Mouse (Mus musculus): ENCODE data around the gene Pten.
A peak's percentile ranks its signal among the peaks of the same experiment; 100 is the strongest.

Pten gene

DNA sequence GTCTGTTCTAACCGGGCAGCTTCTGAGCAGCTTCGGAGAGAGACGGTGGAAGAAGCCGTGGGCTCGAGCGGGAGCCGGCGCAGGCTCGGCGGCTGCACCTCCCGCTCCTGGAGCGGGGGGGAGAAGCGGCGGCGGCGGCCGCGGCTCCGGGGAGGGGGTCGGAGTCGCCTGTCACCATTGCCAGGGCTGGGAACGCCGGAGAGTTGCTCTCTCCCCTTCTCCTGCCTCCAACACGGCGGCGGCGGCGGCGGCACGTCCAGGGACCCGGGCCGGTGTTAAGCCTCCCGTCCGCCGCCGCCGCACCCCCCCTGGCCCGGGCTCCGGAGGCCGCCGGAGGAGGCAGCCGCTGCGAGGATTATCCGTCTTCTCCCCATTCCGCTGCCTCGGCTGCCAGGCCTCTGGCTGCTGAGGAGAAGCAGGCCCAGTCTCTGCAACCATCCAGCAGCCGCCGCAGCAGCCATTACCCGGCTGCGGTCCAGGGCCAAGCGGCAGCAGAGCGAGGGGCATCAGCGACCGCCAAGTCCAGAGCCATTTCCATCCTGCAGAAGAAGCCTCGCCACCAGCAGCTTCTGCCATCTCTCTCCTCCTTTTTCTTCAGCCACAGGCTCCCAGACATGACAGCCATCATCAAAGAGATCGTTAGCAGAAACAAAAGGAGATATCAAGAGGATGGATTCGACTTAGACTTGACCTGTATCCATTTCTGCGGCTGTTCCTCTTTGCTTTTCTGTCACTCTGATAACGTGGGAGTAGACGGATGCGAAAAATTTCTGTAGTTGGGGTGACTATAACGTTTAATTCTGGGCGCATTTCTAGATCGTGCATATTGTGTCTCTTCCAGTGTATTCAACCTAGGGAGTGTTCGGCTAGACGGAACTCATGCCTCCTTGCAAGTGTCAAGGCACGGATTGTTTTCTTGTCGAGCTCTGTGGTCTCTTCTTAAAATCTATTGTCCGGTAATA, 815 bp downstream of the Pten start:
- peaks cover 50% of the 10 kb centered on the region for H3K4me1 ChIP-seq (replicated peaks; ENCODE audit: low read depth, low read length)
- peak overlapping the region; percentile 93 for H3K4me3 ChIP-seq (replicated peaks; ENCODE audit: low read length)
- no peak for TF ChIP-seq CTCF (conservative IDR thresholded peaks at IDR 0.05; ENCODE audit: low read length)
- TF ChIP-seq NANOG (IDR thresholded peaks at IDR 0.05; ENCODE audit: borderline replicate concordance, low read length) = peak; percentile 50; the same call in 1 of the 2 replicates
- no peak for TF ChIP-seq POU5F1 (IDR thresholded peaks at IDR 0.05; ENCODE audit: borderline replicate concordance, low read length)
- H3K9me3 ChIP-seq (ENCODE audit: low read length) = no peaks in the 10 kb centered on the region
- peaks cover 26% of the 10 kb centered on the region for H3K36me3 ChIP-seq (ENCODE audit: insufficient read depth, low read length)
- no peaks in the 10 kb centered on the region for H3K27me3 ChIP-seq (ENCODE audit: insufficient read depth, low read length)

DNA sequence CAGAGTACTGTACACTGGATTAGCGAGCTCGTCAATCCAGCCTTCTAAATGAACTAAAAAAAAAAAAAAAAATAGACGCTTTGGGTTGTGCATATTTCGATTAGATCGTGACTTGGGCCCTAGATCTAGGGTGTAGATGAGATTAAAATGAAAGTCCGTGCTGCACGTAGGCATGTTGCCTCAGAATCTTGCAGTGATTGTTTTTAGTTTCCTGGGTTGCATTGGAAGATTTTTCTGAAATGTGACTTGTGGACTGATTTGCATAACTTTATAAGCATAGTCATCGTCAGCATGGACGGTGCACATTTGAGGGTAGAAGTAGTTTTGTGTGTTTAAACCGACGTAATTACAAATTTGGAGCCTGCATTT, 1.5 kb downstream of the Pten start:
- TF ChIP-seq POU5F1 (IDR thresholded peaks at IDR 0.05; ENCODE audit: borderline replicate concordance, low read length) = no peak
- TF ChIP-seq NANOG (IDR thresholded peaks at IDR 0.05; ENCODE audit: borderline replicate concordance, low read length) = no peak
- TF ChIP-seq CTCF (conservative IDR thresholded peaks at IDR 0.05; ENCODE audit: low read length) = no peak
- no peaks in the 10 kb centered on the region for H3K9me3 ChIP-seq (ENCODE audit: low read length)

DNA sequence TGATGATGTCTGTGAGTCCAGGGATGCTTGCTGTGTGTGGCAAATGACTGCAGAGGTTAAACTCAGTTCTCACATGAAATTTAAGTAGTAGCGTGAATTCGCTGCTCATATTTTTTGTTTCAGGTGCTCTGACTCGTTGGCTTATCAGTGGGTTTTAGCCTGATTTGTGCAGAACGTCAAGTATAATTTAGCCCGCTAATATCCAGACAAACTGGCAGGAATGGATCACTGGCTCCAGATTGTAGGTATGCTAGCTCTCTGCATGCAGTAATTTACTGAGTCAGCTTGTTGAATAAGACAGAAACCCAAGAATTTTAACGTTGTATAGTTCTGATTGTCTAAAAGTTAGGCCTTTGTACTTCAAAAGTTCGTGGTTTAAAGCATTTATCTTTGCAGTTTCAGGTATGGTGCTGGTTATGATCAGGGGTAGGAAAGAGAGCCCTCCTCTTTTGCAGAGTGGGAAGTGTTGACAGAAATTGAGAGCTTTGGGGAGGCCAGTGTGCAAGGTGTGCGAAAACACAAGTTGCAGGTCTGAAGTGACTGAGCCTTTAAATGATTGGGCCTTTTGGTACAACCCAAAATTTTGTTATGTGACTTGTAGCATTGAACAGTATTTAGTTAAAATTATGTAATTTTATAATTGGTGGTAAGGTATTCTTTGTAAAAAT, 2.2 kb downstream of the Pten start:
- Histone ChIP-seq H3K4me3 (replicated peaks; ENCODE audit: low read length) (peak overlapping the region; percentile 93), H3K27me3 (ENCODE audit: insufficient read depth, low read length) (no peaks in the 10 kb centered on the region), H3K9me3 (ENCODE audit: low read length) (no peaks in the 10 kb centered on the region), H3K4me1 (replicated peaks; ENCODE audit: low read depth, low read length) (peaks cover 55% of the 10 kb centered on the region), H3K36me3 (ENCODE audit: insufficient read depth, low read length) (peaks cover 38% of the 10 kb centered on the region)
- no peak for TF ChIP-seq CTCF (conservative IDR thresholded peaks at IDR 0.05; ENCODE audit: low read length)

More for the DNA sequence above, 1.5 kb downstream of the Pten start:
- H3K4me1 ChIP-seq (replicated peaks; ENCODE audit: low read depth, low read length) = peaks cover 53% of the 10 kb centered on the region
- H3K4me3 ChIP-seq (replicated peaks; ENCODE audit: low read length) = peak overlapping the region; percentile 93
- H3K36me3 ChIP-seq (ENCODE audit: insufficient read depth, low read length) = peaks cover 32% of the 10 kb centered on the region
- H3K27me3 ChIP-seq (ENCODE audit: insufficient read depth, low read length) = no peaks in the 10 kb centered on the region

DNA sequence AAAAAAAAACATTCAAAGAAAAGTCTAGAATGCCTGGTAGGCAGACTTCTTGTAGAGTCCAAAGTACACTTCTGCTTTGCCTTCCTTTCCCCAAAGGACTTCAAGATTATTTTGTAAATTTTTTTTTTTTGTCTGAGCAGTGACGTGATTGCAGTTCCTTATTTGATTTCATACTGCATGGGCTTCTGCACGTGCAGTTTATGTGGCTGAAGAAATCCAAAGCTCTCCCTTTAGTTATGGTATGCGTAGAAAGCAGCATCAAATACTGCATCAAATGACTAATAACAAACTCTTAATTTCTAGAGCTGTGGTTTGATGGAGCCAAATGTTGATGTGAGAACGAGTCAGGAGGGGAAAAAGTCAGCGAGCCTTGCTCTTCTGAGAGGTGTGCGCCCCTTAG, 3.2 kb downstream of the Pten start:
- no peaks in the 10 kb centered on the region for H3K27me3 ChIP-seq (ENCODE audit: insufficient read depth, low read length)
- no peaks in the 10 kb centered on the region for H3K9me3 ChIP-seq (ENCODE audit: low read length)
- H3K4me1 ChIP-seq (replicated peaks; ENCODE audit: low read depth, low read length) = peaks cover 55% of the 10 kb centered on the region
- peak overlapping the region; percentile 93 for H3K4me3 ChIP-seq (replicated peaks; ENCODE audit: low read length)
- TF ChIP-seq NANOG (IDR thresholded peaks at IDR 0.05; ENCODE audit: borderline replicate concordance, low read length) (no peak), POU5F1 (IDR thresholded peaks at IDR 0.05; ENCODE audit: borderline replicate concordance, low read length) (no peak), CTCF (conservative IDR thresholded peaks at IDR 0.05; ENCODE audit: low read length) (no peak)
- H3K36me3 ChIP-seq (ENCODE audit: insufficient read depth, low read length) = peaks cover 44% of the 10 kb centered on the region

DNA sequence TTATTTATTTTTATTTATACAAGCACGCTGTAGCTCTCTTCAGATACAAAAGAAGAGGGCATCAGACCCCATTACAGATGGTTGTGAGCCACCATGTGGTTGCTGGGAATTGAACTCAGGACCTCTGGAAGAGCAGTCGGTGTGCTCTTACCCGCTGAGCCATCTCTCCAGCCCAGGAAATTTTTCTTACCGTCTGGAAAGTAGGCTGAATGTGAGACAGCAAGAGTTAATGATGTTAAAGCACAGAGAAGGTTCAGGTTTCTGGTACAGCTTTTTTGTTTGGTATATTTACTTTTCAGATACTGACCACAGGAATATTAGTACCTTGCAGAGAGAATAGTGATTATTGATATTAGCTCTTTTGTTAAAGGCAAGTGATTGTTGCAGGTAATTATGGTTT, 3.9 kb downstream of the Pten start:
- Histone ChIP-seq H3K4me3 (replicated peaks; ENCODE audit: low read length) (peak overlapping the region; percentile 93), H3K9me3 (ENCODE audit: low read length) (no peaks in the 10 kb centered on the region), H3K4me1 (replicated peaks; ENCODE audit: low read depth, low read length) (peaks cover 59% of the 10 kb centered on the region), H3K27me3 (ENCODE audit: insufficient read depth, low read length) (no peaks in the 10 kb centered on the region), H3K36me3 (ENCODE audit: insufficient read depth, low read length) (peaks cover 51% of the 10 kb centered on the region)
- TF ChIP-seq CTCF (conservative IDR thresholded peaks at IDR 0.05; ENCODE audit: low read length) (no peak), POU5F1 (IDR thresholded peaks at IDR 0.05; ENCODE audit: borderline replicate concordance, low read length) (no peak), NANOG (IDR thresholded peaks at IDR 0.05; ENCODE audit: borderline replicate concordance, low read length) (no peak)

DNA sequence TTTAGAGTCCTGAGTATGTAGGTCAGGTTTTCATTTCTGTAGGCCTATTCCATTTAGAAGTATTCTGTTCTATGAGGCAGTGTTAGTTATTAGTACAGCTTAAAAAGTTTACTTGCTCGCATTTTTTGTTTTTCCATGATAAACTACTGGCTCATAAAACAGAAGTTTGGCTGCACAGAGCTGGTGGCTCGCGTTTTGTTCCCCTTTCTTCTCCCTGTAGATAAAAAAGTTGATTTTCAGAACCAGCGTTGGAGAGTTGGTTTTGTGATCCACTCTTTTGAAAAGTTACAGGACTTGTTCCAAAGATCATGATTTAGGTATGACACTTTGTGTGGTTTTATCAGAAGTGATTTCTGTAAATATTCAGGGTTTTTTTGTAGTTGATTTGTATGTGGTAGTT, 5.2 kb downstream of the Pten start:
- no peaks in the 10 kb centered on the region for H3K27me3 ChIP-seq (ENCODE audit: insufficient read depth, low read length)
- no peak overlapping the region for H3K4me3 ChIP-seq (replicated peaks; ENCODE audit: low read length)
- TF ChIP-seq CTCF (conservative IDR thresholded peaks at IDR 0.05; ENCODE audit: low read length) (no peak), POU5F1 (IDR thresholded peaks at IDR 0.05; ENCODE audit: borderline replicate concordance, low read length) (no peak), NANOG (IDR thresholded peaks at IDR 0.05; ENCODE audit: borderline replicate concordance, low read length) (no peak)
- H3K36me3 ChIP-seq (ENCODE audit: insufficient read depth, low read length) = peaks cover 61% of the 10 kb centered on the region
- peaks cover 68% of the 10 kb centered on the region for H3K4me1 ChIP-seq (replicated peaks; ENCODE audit: low read depth, low read length)
- no peaks in the 10 kb centered on the region for H3K9me3 ChIP-seq (ENCODE audit: low read length)

DNA sequence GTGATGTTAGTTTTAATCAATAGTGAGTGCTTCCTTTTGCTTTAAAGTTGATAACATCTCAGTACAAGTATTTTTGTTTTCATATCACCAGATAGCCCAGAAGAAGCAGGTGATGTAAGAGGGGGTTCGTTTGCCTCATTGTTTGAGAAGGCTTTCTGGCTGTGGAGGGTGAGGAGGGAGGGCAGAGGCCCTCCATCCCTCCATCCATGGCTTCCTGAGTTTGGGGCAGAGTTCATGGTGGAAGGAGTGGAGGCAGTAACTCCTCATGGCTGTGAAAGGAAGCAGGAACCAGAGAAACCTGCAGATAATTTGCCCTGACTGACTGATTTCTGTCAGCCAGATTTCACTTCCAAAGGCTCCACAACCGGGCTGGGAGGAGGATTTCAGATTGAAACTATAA, 21.1 kb downstream of the Pten start:
- Histone ChIP-seq H3K9me3 (ENCODE audit: low read length) (no peaks in the 10 kb centered on the region), H3K27me3 (ENCODE audit: insufficient read depth, low read length) (no peaks in the 10 kb centered on the region), H3K4me1 (replicated peaks; ENCODE audit: low read depth, low read length) (peaks cover 64% of the 10 kb centered on the region), H3K4me3 (replicated peaks; ENCODE audit: low read length) (no peak overlapping the region), H3K36me3 (ENCODE audit: insufficient read depth, low read length) (peaks cover 43% of the 10 kb centered on the region)
- TF ChIP-seq POU5F1 (IDR thresholded peaks at IDR 0.05; ENCODE audit: borderline replicate concordance, low read length) (no peak), NANOG (IDR thresholded peaks at IDR 0.05; ENCODE audit: borderline replicate concordance, low read length) (no peak), CTCF (conservative IDR thresholded peaks at IDR 0.05; ENCODE audit: low read length) (no peak)

DNA sequence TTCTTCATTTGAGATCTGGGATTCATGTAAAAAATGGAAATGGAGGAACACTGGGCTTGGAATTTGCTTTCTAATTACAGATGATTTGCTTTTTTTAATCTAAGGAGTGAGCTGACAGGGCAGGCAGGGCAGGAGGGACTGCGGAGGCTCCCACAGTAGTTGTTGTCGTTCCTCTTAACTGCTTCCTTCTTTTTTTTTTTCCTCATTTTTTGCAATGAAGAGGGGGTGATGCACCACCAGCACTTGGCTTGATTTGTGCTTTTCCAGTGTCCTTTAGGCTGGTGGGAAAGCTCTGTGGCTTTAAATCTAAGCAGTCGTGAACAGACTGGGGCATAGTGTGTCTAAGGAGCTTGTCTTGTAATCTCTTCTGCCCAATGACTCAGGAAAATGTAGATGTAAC, 21.8 kb downstream of the Pten start:
- Histone ChIP-seq H3K36me3 (ENCODE audit: insufficient read depth, low read length) (peaks cover 41% of the 10 kb centered on the region), H3K9me3 (ENCODE audit: low read length) (no peaks in the 10 kb centered on the region), H3K27me3 (ENCODE audit: insufficient read depth, low read length) (no peaks in the 10 kb centered on the region), H3K4me3 (replicated peaks; ENCODE audit: low read length) (no peak overlapping the region), H3K4me1 (replicated peaks; ENCODE audit: low read depth, low read length) (peaks cover 67% of the 10 kb centered on the region)
- TF ChIP-seq POU5F1 (IDR thresholded peaks at IDR 0.05; ENCODE audit: borderline replicate concordance, low read length) (no peak), CTCF (conservative IDR thresholded peaks at IDR 0.05; ENCODE audit: low read length) (no peak), NANOG (IDR thresholded peaks at IDR 0.05; ENCODE audit: borderline replicate concordance, low read length) (no peak)

Data from E14TG2a.4 (cell line).